8 mouse cellular contexts compared by ENCODE assay signal in the genomic region with DNA sequence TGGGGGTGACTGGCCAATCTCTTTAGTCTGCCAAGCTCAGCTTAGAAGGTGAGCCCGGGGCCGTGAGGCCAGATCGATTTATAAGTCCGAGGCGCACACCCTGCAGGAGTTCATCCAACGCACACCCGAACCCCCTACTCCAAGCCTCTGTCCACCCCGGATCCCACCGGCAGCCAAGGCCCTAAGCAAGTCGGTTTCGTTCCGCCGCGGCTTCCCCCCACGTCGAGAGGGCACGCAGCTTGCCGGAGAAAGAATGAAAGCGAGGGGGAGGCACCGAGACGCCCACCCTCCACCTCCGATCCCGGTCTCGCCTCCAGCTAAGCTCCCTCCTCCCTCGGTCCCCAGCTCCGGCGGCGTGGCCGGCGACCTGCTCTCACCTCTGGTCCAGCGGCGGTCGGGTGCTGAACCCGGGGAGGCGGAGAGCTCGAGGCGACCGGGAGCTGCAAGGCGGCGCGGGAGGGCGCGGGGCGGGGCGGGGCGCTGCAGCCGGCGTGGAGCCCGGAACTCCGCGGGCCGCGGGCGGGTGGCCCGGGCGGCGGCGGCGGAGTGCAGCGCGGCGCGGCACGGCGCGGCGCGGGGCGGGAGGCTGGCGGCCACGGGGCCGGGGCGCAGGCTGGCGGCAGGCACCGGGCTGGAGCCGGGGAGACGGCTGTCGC. TPM values are rescaled to one million over a fixed set of nuclear protein-coding genes. Genes with fewer than 3 reads are reported as not detected.
DNase-seq lines count a peak whose midpoint lies in the region; ATAC-seq lines count a peak whose summit lies in the region.

No protein-coding gene starts in this region.

- intact Hi-C loops in left cerebral cortex, postnatal 25 days (cut with DNase I), result loop anchor here (1.0 to 10.0 kb wide), 5 partner anchors 76 to 372 kb away; a partner anchor contains a TSS

- ATAC-seq in inflammation-experienced regulatory T-cells, adult 6 months, result peak; percentile 58
- peak; percentile 52 for ATAC-seq in megakaryocyte progenitor cell, adult 5-6 weeks (replicated peaks; ENCODE audit: poor library complexity)
- no peak for ATAC-seq in monocyte, adult 5-6 weeks (replicated peaks; ENCODE audit: insufficient number of reproducible peaks, low FRiP score, low TSS enrichment, poor library complexity, severe bottlenecking)

- peak; percentile 78 for DNase-seq in ZHBTc4 (ENCODE audit: low read depth, low spot score)
- DNase-seq in cerebellum, postnatal 4 days (ENCODE audit: low spot score in 2 of 2), result peak; percentile 39 to 55
- peak; percentile 68 for DNase-seq in gastrocnemius, postnatal 25 days
- DNase-seq in left cerebral cortex, postnatal 25 days (ENCODE audit: low spot score in 2 of 2), result peak; percentile 44 to 58
- DNase-seq in right cerebral cortex, postnatal 36 days (ENCODE audit: low spot score in 2 of 2), result peak; percentile 28 to 29

RNA-seq across cellular contexts. Expression of a gene that starts 0.4 kb away (rescaled TPM):
- 10 to 100 TPM; 12.4 to 16.2 TPM for total RNA-seq in gastrocnemius, postnatal 25 days (2021)
- polyA plus RNA-seq in inflammation-experienced regulatory T-cells, adult 6 months (2017; shearing (Covaris generic)), result under 1 TPM; 0.27 to 0.39 (median 0.32) TPM
- total RNA-seq in left cerebral cortex, postnatal 25 days (2021), result 10 to 100 TPM; 32.4 to 34.1 TPM
- 2.3 and 3.5 TPM in 2 replicates for total RNA-seq in megakaryocyte progenitor cell, adult 5-6 weeks (2015)
- 0.87 and 0.88 TPM in 2 replicates for total RNA-seq in megakaryocyte progenitor cell, adult 5-6 weeks (2017)
- 1.1 to 2.3 TPM (median 2.1 TPM) in 3 replicates for total RNA-seq in monocyte, adult 5-6 weeks (2017)

RNA-seq across cellular contexts. Expression of a gene that starts 0.6 kb away (rescaled TPM):
- total RNA-seq in gastrocnemius, postnatal 25 days (2021), result 1 to 10 TPM; 1.9 to 2.4 TPM
- polyA plus RNA-seq in inflammation-experienced regulatory T-cells, adult 6 months (2017; shearing (Covaris generic)), result under 1 TPM in 1 of 3 experiments, not detected in 2; 0.15 TPM
- 10 to 100 TPM; 26.1 to 27.3 TPM for total RNA-seq in left cerebral cortex, postnatal 25 days (2021)
- total RNA-seq in megakaryocyte progenitor cell, adult 5-6 weeks (2015), result 0.37 and 0.64 TPM in 2 replicates
- total RNA-seq in megakaryocyte progenitor cell, adult 5-6 weeks (2017), result not detected in 2 replicates
- total RNA-seq in monocyte, adult 5-6 weeks (2017), result 0.97 to 2.3 TPM (median 1.3 TPM) in 3 replicates
